Mouse (Mus musculus): Measurements from ENCODE around the gene Trem2. TPM values are rescaled to one million over a fixed set of nuclear protein-coding genes. Genes with fewer than 3 reads are reported as not detected.
"Not testable (repeated sequence)": the region's sequence is repeated elsewhere in the genome, so short reads cannot be mapped to it uniquely, and the experiment has no call there.

Gene Trem2
- 2.7 and 3.0 TPM in 2 replicates for polyA plus RNA-seq (2015; fragmentation: Nextera tagmentation; extraction: Ambion mirVana)

DNA sequence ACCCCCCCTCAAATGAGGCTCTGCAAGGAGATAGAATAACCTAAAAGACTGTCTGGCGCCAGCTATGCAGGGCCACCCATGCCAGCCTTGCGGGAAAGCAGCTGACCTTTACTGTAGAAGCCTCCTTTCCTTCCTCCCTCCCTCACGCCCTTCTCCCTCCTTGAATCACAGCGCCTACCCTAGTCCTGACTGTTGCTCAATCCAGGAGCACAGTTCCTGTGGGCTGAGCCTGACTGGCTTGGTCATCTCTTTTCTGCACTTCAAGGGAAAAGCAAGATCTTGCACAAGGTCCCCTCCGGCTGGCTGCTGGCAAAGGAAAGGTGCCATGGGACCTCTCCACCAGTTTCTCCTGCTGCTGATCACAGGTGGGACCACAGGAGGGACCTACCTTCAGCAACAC lies at the start of gene Trem2:
Gene Trem2 (plus strand): TSS at position 171 of the 400 bp plus-strand sequence.
- Histone ChIP-seq H3K4me2 (ENCODE audit: low read depth, low read length) (no peak within 1 kb of the TSS), H3K9me3 (replicated peaks; ENCODE audit: control insufficient read depth, low read length) (no peaks in the 10 kb centered on the region), H3K4me3 (ENCODE audit: low read depth, low read length) (no peak within 1 kb of the TSS), H3K36me3 (ENCODE audit: control insufficient read depth, insufficient read depth) (no peaks in the 10 kb centered on the region), H3K4me1 (ENCODE audit: control insufficient read depth, low read depth, low read length) (peaks cover 2% of the 10 kb centered on the region; the same call in 1 of the 2 replicates), H3K9ac (ENCODE audit: low read depth, low read length) (no peak within 1 kb of the TSS), H3K27ac (ENCODE audit: low read length) (no peak within 1 kb of the TSS), H3K27me3 (ENCODE audit: control insufficient read depth, insufficient read depth, low read depth, low read length) (no peaks in the 10 kb centered on the region)
- ATAC-seq (ENCODE audit: low read depth), result no peak
- WGBS (ENCODE audit: insufficient replicate concordance), result 49% methylated on average over 5 of the region's 5 CpGs

DNA sequence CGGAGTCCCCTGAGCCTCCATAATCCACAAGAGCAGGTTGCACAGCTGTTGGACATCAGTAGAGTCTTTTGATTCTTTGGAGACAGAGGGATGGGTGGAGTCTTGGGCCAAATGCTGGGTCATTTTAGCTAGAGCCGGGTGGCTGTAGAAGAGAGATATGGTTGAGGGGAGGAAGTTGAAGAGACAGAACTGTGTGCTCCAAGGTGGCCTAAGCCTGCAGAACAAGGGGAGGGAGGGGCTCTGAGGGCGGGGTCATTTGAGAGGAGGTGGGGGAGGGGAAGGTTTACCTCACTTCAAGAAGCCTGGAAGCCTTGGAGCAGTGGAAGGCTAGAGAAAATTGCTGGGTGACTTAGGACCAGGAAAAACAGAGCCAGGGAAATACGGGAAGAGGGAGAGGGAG lies 47.0 kb upstream of the Trem2 start, which contains the start of gene Treml2:
Gene Treml2 (plus strand): TSS at position 296 of the 400 bp plus-strand sequence.
- Histone ChIP-seq H3K9ac (ENCODE audit: low read depth, low read length) (peak within 1 kb of the TSS; percentile 70), H3K4me1 (ENCODE audit: control insufficient read depth, low read depth, low read length) (peaks cover 34% of the 10 kb centered on the region), H3K27me3 (ENCODE audit: control insufficient read depth, insufficient read depth, low read depth, low read length) (no peaks in the 10 kb centered on the region), H3K36me3 (ENCODE audit: control insufficient read depth, insufficient read depth) (no peaks in the 10 kb centered on the region; the same call in 1 of the 2 replicates), H3K4me3 (ENCODE audit: low read depth, low read length) (peak within 1 kb of the TSS; percentile 67), H3K9me3 (replicated peaks; ENCODE audit: control insufficient read depth, low read length) (no peaks in the 10 kb centered on the region), H3K27ac (ENCODE audit: low read length) (peak within 1 kb of the TSS; percentile 90), H3K4me2 (ENCODE audit: low read depth, low read length) (peak within 1 kb of the TSS; percentile 73)
- peak; percentile 84 for ATAC-seq (ENCODE audit: low read depth)
- 5% methylated on average over 3 of the region's 4 CpGs for WGBS (ENCODE audit: insufficient replicate concordance)

DNA sequence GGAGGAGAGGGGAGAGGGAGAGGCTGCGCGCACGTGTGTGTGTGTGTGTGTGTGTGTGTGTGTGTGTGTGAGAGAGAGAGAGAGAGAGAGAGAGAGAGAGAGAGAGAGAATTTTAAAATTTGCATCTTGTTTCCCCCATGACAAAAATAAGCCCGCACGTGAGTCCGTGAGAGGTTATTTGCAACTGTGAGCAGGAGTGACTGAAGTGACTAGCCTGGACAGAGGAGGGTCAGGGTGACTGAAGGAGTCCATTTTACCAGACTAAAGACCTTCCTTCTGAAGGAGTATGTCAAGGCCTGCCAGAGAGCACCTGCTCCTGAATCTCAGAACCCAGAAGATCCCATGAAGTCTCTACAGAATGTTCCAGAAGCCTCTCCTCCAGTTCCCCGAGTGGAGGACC lies 46.4 kb upstream of the Trem2 start:
- H3K36me3 ChIP-seq (ENCODE audit: control insufficient read depth, insufficient read depth), result no peaks in the 10 kb centered on the region; the same call in 1 of the 2 replicates
- H3K27ac ChIP-seq (ENCODE audit: low read length), result peak overlapping the region; percentile 90
- H3K9me3 ChIP-seq (replicated peaks; ENCODE audit: control insufficient read depth, low read length), result no peaks in the 10 kb centered on the region
- peaks cover 34% of the 10 kb centered on the region for H3K4me1 ChIP-seq (ENCODE audit: control insufficient read depth, low read depth, low read length)
- 8% methylated on average over 7 of the region's 7 CpGs for WGBS (ENCODE audit: insufficient replicate concordance)
- H3K4me3 ChIP-seq (ENCODE audit: low read depth, low read length), result peak overlapping the region; percentile 67
- peak overlapping the region; percentile 73 for H3K4me2 ChIP-seq (ENCODE audit: low read depth, low read length)
- no peaks in the 10 kb centered on the region for H3K27me3 ChIP-seq (ENCODE audit: control insufficient read depth, insufficient read depth, low read depth, low read length)
- peak overlapping the region; percentile 70 for H3K9ac ChIP-seq (ENCODE audit: low read depth, low read length)
- ATAC-seq (ENCODE audit: low read depth), result no peak

DNA sequence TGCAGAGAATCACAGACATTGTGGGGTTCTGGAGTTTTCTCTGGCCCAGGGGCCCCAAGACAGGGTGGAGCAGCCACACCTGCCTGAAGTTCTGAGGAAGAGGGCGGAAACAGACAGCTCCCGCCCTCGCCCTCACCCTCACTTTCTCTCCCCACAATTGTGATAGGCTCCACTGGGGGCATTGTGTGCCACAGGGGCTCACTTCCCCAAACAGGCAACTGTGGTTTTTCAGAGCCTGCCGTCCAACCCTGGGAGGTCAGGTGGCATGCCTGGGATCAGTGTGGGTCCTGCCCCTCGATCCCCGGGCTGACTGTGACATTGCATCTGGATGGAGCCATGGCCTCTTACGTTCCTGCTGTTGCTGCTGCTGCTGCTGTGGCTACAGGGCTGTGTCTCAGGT lies 46.0 kb upstream of the Trem2 start:
- H3K9ac ChIP-seq (ENCODE audit: low read depth, low read length), result peak overlapping the region; percentile 70
- H3K27ac ChIP-seq (ENCODE audit: low read length), result peak overlapping the region; percentile 90
- 10% methylated on average over 7 of the region's 7 CpGs for WGBS (ENCODE audit: insufficient replicate concordance)
- peaks cover 34% of the 10 kb centered on the region for H3K4me1 ChIP-seq (ENCODE audit: control insufficient read depth, low read depth, low read length)
- H3K4me3 ChIP-seq (ENCODE audit: low read depth, low read length), result peak overlapping the region; percentile 67
- ATAC-seq (ENCODE audit: low read depth), result peak; percentile 74
- H3K27me3 ChIP-seq (ENCODE audit: control insufficient read depth, insufficient read depth, low read depth, low read length), result no peaks in the 10 kb centered on the region
- peak overlapping the region; percentile 73 for H3K4me2 ChIP-seq (ENCODE audit: low read depth, low read length)
- H3K9me3 ChIP-seq (replicated peaks; ENCODE audit: control insufficient read depth, low read length), result no peaks in the 10 kb centered on the region
- H3K36me3 ChIP-seq (ENCODE audit: control insufficient read depth, insufficient read depth), result no peaks in the 10 kb centered on the region; the same call in 1 of the 2 replicates

DNA sequence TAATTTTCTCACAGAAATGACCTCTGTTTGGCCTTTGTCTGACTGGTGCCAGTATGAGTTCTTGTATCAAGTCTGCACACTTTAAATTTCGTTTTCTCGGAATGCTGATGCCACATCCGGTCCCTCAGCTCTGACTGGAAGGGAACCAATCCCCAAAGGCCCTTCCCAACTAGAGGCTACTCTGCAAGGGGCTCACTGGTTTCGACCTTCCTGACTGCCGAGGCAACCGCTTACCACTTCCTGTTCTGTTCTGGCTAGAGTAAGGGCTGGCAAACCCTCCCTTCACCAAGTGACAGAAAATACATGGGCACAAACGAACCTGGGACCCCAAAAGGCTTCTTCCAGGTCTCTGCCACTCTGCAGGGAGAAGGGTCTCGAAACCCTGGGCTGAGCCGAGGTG lies 45.3 kb upstream of the Trem2 start:
- peak overlapping the region; percentile 70 for H3K9ac ChIP-seq (ENCODE audit: low read depth, low read length)
- 17% methylated on average over 9 of the region's 9 CpGs for WGBS (ENCODE audit: insufficient replicate concordance)
- H3K4me3 ChIP-seq (ENCODE audit: low read depth, low read length), result peak overlapping the region; percentile 67
- ATAC-seq (ENCODE audit: low read depth), result 0 out of 2 replicates have a peak, but pooled peaks have one; percentile 19
- H3K9me3 ChIP-seq (replicated peaks; ENCODE audit: control insufficient read depth, low read length), result no peaks in the 10 kb centered on the region
- peak overlapping the region; percentile 90 for H3K27ac ChIP-seq (ENCODE audit: low read length)
- H3K36me3 ChIP-seq (ENCODE audit: control insufficient read depth, insufficient read depth), result no peaks in the 10 kb centered on the region; the same call in 1 of the 2 replicates
- peak overlapping the region; percentile 73 for H3K4me2 ChIP-seq (ENCODE audit: low read depth, low read length)
- no peaks in the 10 kb centered on the region for H3K27me3 ChIP-seq (ENCODE audit: control insufficient read depth, insufficient read depth, low read depth, low read length)
- peaks cover 34% of the 10 kb centered on the region for H3K4me1 ChIP-seq (ENCODE audit: control insufficient read depth, low read depth, low read length)

DNA sequence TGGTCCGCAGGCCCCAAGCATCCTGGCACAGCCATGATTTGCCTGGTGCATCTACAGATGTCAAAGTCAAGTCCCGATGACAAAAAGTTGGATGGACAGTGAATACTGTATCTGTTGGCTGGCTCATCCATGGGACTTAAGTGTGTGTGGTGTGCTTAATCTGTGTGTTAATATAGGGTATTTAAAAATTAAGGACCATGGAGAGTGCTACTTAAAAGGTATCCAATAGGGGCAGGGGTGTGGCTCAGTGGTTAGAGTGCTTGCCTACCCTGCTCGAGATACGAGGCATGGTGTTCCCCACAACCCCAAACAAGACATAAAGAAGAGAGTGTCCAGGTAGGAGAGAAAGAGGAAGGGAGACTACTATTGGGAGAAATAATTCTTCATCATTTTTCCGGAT lies 44.4 kb upstream of the Trem2 start:
- Histone ChIP-seq H3K36me3 (ENCODE audit: control insufficient read depth, insufficient read depth) (no peaks in the 10 kb centered on the region; the same call in 1 of the 2 replicates), H3K27me3 (ENCODE audit: control insufficient read depth, insufficient read depth, low read depth, low read length) (no peaks in the 10 kb centered on the region), H3K9me3 (replicated peaks; ENCODE audit: control insufficient read depth, low read length) (no peaks in the 10 kb centered on the region), H3K4me3 (ENCODE audit: low read depth, low read length) (peak overlapping the region; percentile 67), H3K4me1 (ENCODE audit: control insufficient read depth, low read depth, low read length) (peaks cover 34% of the 10 kb centered on the region), H3K9ac (ENCODE audit: low read depth, low read length) (no peak overlapping the region), H3K4me2 (ENCODE audit: low read depth, low read length) (peak overlapping the region; percentile 73), H3K27ac (ENCODE audit: low read length) (no peak overlapping the region)
- ATAC-seq (ENCODE audit: low read depth), result no peak
- WGBS (ENCODE audit: insufficient replicate concordance), result 59% methylated on average over 5 of the region's 5 CpGs

DNA sequence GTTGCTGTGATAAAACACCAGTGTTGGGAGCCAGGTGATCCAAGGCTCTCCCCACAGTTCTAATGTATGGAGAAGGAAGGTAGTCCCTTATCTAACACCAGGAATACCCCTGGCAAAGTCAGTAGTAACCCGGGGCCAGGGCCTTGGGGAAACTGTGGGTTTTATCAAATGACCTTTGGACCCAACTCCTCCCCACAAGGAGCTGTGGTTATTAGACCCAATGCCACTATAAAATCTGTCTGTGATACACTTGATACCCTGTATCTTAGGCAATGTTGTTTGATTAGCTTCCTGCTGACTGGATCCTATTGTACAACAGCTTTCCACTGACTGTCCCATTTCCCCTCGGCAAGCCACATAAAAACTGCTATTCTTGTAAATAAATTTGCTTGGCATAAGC lies 34.1 kb upstream of the Trem2 start:
- no peaks in the 10 kb centered on the region for H3K4me1 ChIP-seq (ENCODE audit: control insufficient read depth, low read depth, low read length)
- no peaks in the 10 kb centered on the region for H3K36me3 ChIP-seq (ENCODE audit: control insufficient read depth, insufficient read depth)
- H3K4me2 ChIP-seq (ENCODE audit: low read depth, low read length), result no peak overlapping the region
- no peak overlapping the region for H3K27ac ChIP-seq (ENCODE audit: low read length)
- ATAC-seq (ENCODE audit: low read depth), result no peak
- no peak overlapping the region for H3K4me3 ChIP-seq (ENCODE audit: low read depth, low read length)
- 28% methylated on average over 2 of the region's 2 CpGs for WGBS (ENCODE audit: insufficient replicate concordance)
- H3K27me3 ChIP-seq (ENCODE audit: control insufficient read depth, insufficient read depth, low read depth, low read length), result no peaks in the 10 kb centered on the region
- H3K9me3 ChIP-seq (replicated peaks; ENCODE audit: control insufficient read depth, low read length), result no peaks in the 10 kb centered on the region
- H3K9ac ChIP-seq (ENCODE audit: low read depth, low read length), result no peak overlapping the region

DNA sequence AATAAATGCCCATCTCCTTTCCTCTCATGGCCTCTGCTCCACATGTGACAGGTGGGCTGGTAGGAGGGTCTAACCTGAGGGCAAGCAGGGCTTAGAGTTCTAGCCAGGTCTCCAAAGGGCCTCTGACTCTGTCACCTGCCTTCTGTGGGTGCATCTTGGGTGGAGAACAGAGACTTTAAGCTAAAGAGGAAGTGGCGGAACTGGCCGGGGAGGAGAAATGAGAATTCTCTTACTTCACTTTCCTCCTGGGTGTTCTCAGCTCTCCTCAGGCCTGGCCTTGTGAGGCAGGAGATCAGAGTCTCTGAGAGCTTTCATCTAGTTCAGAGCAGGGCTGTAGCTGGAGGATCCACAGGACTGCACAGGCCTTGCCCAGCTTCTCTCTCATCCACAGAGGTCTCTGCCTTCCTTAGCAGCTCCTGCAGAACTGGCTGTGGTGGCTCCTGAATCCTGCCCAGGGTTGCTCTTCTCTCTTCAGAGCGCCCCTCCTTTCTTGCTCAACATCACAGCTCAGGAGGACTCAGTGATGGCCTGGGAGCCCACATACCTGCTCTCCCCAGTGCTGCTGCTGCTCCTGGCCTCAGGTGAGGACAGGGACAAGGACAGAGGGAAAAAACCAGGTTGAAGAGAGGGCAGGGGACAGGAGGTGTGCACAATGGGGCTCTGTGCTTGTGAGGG lies 30.2 kb upstream of the Trem2 start, which contains the start of gene B430306N03Rik:
Gene B430306N03Rik (plus strand): TSS at position 237 of the 675 bp plus-strand sequence.
- WGBS (ENCODE audit: insufficient replicate concordance), result 30% methylated on average over 3 of the region's 3 CpGs
- Histone ChIP-seq H3K27ac (ENCODE audit: low read length) (peak within 1 kb of the TSS; percentile 30), H3K4me3 (ENCODE audit: low read depth, low read length) (peak within 1 kb of the TSS; percentile 21)
- H3K4me2 ChIP-seq (ENCODE audit: low read depth, low read length); H3K9me3 ChIP-seq (replicated peaks; ENCODE audit: control insufficient read depth, low read length); H3K9ac ChIP-seq (ENCODE audit: low read depth, low read length); H3K36me3 ChIP-seq (ENCODE audit: control insufficient read depth, insufficient read depth); H3K4me1 ChIP-seq (ENCODE audit: control insufficient read depth, low read depth, low read length); H3K27me3 ChIP-seq (ENCODE audit: control insufficient read depth, insufficient read depth, low read depth, low read length): not testable (repeated sequence)
- ATAC-seq (ENCODE audit: low read depth), result 0 out of 2 replicates have a peak, but pooled peaks have one; percentile 11

DNA sequence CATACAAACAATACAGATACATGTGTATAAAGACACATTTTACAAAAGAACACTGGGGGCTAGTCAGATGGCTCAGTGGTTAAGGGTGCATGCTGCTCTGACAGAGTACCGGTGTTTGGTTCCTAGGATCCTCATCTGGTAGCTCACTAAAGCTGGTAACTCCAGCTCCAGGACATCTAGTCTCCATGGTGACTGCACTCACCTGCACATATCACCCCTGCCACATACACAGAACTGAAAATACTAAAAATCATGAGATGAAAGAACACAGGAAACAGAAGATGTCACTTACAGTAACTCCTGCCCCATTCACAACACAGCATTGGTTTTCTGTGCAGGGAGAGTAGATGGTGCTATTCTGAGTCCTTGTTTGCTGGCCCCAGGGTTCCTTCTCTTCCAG lies 27.5 kb upstream of the Trem2 start:
- Histone ChIP-seq H3K27me3 (ENCODE audit: control insufficient read depth, insufficient read depth, low read depth, low read length) (no peaks in the 10 kb centered on the region), H3K36me3 (ENCODE audit: control insufficient read depth, insufficient read depth) (no peaks in the 10 kb centered on the region), H3K9ac (ENCODE audit: low read depth, low read length) (no peak overlapping the region), H3K4me2 (ENCODE audit: low read depth, low read length) (no peak overlapping the region), H3K27ac (ENCODE audit: low read length) (no peak overlapping the region), H3K9me3 (replicated peaks; ENCODE audit: control insufficient read depth, low read length) (no peaks in the 10 kb centered on the region), H3K4me1 (ENCODE audit: control insufficient read depth, low read depth, low read length) (peaks cover 10% of the 10 kb centered on the region), H3K4me3 (ENCODE audit: low read depth, low read length) (no peak overlapping the region)
- ATAC-seq (ENCODE audit: low read depth), result no peak
- 79% methylated on average over 1 of the region's 1 CpGs for WGBS (ENCODE audit: insufficient replicate concordance)
